Mouse (Mus musculus) midbrain, embryonic 16.5 days (tissue): ENCODE measurements around the gene Ebf3. TPM values are rescaled to one million over a fixed set of nuclear protein-coding genes. Genes with fewer than 3 reads are reported as not detected.

Source experiments
- ATAC-seq: fragments of 200-750 bp; cut with Nextera tagmentation; 2 replicates; pipeline ENCODE4 v1.8.0; 2017; ENCODE audit warnings: moderate TSS enrichment
- H3K27ac ChIP-seq: fragments of 300-500 bp; sonication (generic); 2 replicates; pipeline ENCODE4 v1.5.1; 2014; ENCODE audit warnings: mild to moderate bottlenecking, low read length, mixed read lengths
- H3K27me3 ChIP-seq: fragments of 300-500 bp; sonication (generic); 2 replicates; pipeline ENCODE4 v1.6.1; 2014; ENCODE audit warnings: low read depth, low read length, mixed read lengths; ENCODE audit not compliant: control insufficient read depth, insufficient read depth
- H3K36me3 ChIP-seq: fragments of 300-500 bp; sonication (generic); 2 replicates; pipeline ENCODE4 v1.6.1; 2014; ENCODE audit warnings: mild to moderate bottlenecking, low read length, moderate library complexity, mixed read lengths; ENCODE audit not compliant: control insufficient read depth, insufficient read depth
- H3K4me1 ChIP-seq: fragments of 300-500 bp; sonication (generic); 2 replicates; pipeline ENCODE4 v1.6.1; 2014; ENCODE audit warnings: mild to moderate bottlenecking, low read length, mixed read lengths; ENCODE audit not compliant: control insufficient read depth, insufficient read depth
- H3K4me2 ChIP-seq: fragments of 300-500 bp; sonication (generic); 2 replicates; pipeline ENCODE4 v1.6.1; 2014; ENCODE audit warnings: mild to moderate bottlenecking, low read length, mixed read lengths
- H3K4me3 ChIP-seq: fragments of 300-500 bp; sonication (generic); 2 replicates; pipeline ENCODE4 v1.5.1; 2014; ENCODE audit warnings: low read depth, mild to moderate bottlenecking, low read length, moderate library complexity, mixed read lengths
- H3K9ac ChIP-seq: fragments of 300-500 bp; sonication (generic); 2 replicates; pipeline ENCODE4 v1.6.1; 2014; ENCODE audit warnings: low read depth, low read length, mixed read lengths
- H3K9me3 ChIP-seq: fragments of 300-500 bp; sonication (generic); replicated peaks from 2 replicates; pipeline ENCODE4 v1.6.1; 2014; ENCODE audit warnings: mild to moderate bottlenecking, low read length, mixed read lengths; ENCODE audit not compliant: control insufficient read depth, poor library complexity, severe bottlenecking
- WGBS: fragments of 180-500 bp; shearing (Covaris S2); extraction: QIAGEN DNeasy Blood & Tissue Kit; methylation state at CpG from one replicate; pipeline ENCODE4 v1.1.7; 2014; 5-methylcytosine and 5-hydroxymethylcytosine counted together
- polyA plus RNA-seq: library from polyadenylated mRNA; unstranded; fragments of >200 nt; fragmentation: Nextera tagmentation; extraction: Ambion mirVana; gene quantifications from 2 replicates; pipeline ENCODE4 v1.2.1, GENCODE M21; 2015

The Ebf3 gene
- polyA plus RNA-seq, 1 experiment from 2014 or later: 8.8 TPM

DNA sequence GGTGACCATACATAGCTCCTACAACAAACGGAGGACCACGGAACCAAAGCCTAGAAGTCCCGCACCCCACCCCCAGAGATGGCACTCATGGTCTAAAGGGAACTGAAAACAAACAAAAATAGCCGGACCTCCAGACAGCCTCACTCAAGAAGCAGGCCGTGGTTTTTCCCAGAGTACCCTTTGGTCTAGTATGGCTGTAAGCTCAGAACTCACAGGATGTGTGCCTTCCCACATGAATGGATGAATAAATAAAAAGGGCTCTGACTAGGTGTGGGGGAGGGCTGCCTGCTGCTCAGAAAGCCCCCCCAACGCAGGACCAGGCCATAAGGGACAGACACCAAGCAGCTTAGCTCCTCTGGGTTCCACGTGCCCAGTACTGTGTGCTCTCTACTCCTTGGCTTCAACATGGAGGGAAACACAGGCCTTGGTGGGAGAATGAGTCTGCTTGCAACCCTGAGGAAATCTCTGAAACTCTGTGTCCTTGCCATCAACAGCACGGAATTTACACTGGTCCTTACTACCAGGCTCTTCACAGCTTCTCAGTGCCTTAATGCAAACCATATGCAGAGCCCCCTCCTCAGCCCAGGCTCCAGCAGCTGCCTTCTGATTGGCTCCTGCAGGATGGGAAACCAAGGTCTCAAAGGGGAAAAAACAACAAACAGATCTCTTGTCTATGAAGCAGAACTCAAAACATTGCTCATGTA, 45.6 kb downstream of the Ebf3 start:
- no peaks in the 10 kb centered on the region for H3K36me3 ChIP-seq
- no peak for ATAC-seq
- no peak overlapping the region for H3K4me3 ChIP-seq
- 76% methylated on average over 8 of the region's 8 CpGs for WGBS
- H3K4me2 ChIP-seq: no peak overlapping the region
- no peaks in the 10 kb centered on the region for H3K9me3 ChIP-seq
- H3K4me1 ChIP-seq: peaks cover 38% of the 10 kb centered on the region
- H3K27me3 ChIP-seq: no peaks in the 10 kb centered on the region
- no peak overlapping the region for H3K27ac ChIP-seq
- H3K9ac ChIP-seq: no peak overlapping the region

DNA sequence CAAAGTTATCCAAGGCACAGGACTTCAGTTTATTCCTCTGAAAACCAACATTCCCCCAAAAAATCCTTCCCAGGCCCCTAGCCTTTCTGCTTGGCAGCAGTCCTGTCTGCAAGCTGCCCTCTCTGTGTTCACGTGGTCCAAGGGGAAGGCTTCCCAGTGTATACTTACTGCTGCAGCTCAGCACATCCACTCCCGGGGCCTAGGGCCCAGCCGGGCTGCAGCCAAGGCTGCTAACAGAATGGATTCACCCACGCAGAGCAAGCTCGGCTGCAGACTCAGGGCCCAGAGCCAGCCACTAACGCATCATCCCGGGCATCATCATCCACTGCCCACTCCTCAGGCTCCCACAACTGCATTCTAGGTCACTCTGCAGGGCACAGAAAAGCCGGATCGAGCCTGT, 46.8 kb downstream of the Ebf3 start:
- Histone ChIP-seq H3K27me3 (no peaks in the 10 kb centered on the region), H3K4me3 (no peak overlapping the region), H3K9me3 (no peaks in the 10 kb centered on the region), H3K4me2 (no peak overlapping the region), H3K36me3 (no peaks in the 10 kb centered on the region), H3K9ac (no peak overlapping the region), H3K27ac (0 out of 2 replicates have a peak overlapping the region, but pooled peaks have one; percentile 7), H3K4me1 (peaks cover 42% of the 10 kb centered on the region)
- 55% methylated on average over 9 of the region's 9 CpGs for WGBS
- peak; percentile 36; the same call in 1 of the 2 replicates for ATAC-seq

DNA sequence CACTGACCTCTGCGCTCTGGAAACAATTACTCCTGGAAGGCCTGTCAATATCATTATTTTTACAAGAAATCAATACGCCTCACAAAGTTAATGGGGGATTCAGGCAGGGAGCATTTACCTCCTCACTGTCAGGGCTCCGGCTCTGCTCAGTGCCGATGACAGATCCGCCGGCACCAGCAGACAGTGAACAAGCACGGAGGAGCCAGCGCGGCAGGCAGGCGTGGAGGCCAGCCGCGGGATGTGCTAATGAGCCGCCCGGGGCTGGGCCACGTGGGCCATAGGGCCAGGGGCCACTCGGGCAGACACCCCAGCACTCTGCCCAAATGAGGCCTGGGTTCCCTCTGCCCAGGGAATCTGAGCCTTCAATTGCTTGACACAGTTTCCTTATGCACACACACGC, 47.7 kb downstream of the Ebf3 start:
- H3K9me3 ChIP-seq: no peaks in the 10 kb centered on the region
- no peaks in the 10 kb centered on the region for H3K27me3 ChIP-seq
- H3K9ac ChIP-seq: peak overlapping the region; percentile 43
- H3K4me1 ChIP-seq: peaks cover 43% of the 10 kb centered on the region
- H3K36me3 ChIP-seq: no peaks in the 10 kb centered on the region
- H3K4me2 ChIP-seq: peak overlapping the region; percentile 46
- 0 out of 2 replicates have a peak overlapping the region, but pooled peaks have one; percentile 7 for H3K4me3 ChIP-seq
- ATAC-seq: peak; percentile 22; the same call in 1 of the 2 replicates
- H3K27ac ChIP-seq: peak overlapping the region; percentile 48; the same call in 1 of the 2 replicates
- 9% methylated on average over 17 of the region's 17 CpGs for WGBS

DNA sequence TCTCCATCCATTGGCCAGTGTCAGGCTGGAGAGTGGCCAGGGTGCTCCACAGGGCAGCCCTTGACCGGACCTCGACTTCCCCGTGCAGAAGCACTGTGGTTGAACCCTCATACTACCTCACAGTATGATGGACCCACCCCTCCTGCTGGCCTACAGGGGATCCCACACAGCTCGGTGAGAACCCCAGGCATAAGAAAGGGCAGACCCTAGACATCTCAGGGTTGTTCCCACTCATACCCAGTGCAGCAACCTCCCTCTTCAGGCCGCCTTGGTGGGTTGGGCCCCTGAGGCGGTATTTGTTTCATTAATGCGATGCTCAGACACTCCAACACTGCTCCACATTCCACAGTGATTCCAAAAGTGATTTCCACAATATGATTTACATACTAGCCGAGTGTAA, 51.9 kb downstream of the Ebf3 start:
- 81% methylated on average over 8 of the region's 8 CpGs for WGBS
- ATAC-seq: no peak
- Histone ChIP-seq H3K4me2 (no peak overlapping the region), H3K36me3 (no peaks in the 10 kb centered on the region), H3K9ac (no peak overlapping the region), H3K9me3 (no peaks in the 10 kb centered on the region), H3K4me3 (no peak overlapping the region), H3K4me1 (peaks cover 21% of the 10 kb centered on the region), H3K27me3 (no peaks in the 10 kb centered on the region), H3K27ac (no peak overlapping the region)

- Histone ChIP-seq H3K27ac (no peak overlapping the region), H3K4me2 (no peak overlapping the region), H3K36me3 (no peaks in the 10 kb centered on the region), H3K4me1 (peaks cover 58% of the 10 kb centered on the region), H3K4me3 (no peak overlapping the region), H3K9ac (no peak overlapping the region), H3K9me3 (no peaks in the 10 kb centered on the region), H3K27me3 (no peaks in the 10 kb centered on the region)
- ATAC-seq: no peak
- WGBS: 23% methylated on average over 11 of the region's 11 CpGs
Measured at GRCm38 (mm10) chr7:137246213-137246872, 67.9 kb downstream of the Ebf3 start.

GRCm38 (mm10) chr7:137244839-137245238, 69.4 kb downstream of the Ebf3 start:
- H3K36me3 ChIP-seq: no peaks in the 10 kb centered on the region
- 32% methylated on average over 7 of the region's 7 CpGs for whole genome bisulfite sequencing
- no peak overlapping the region for H3K9ac ChIP-seq
- peak overlapping the region; percentile 62 for H3K27ac ChIP-seq
- no peak overlapping the region for H3K4me2 ChIP-seq
- H3K27me3 ChIP-seq: no peaks in the 10 kb centered on the region
- peaks cover 53% of the 10 kb centered on the region for H3K4me1 ChIP-seq
- H3K4me3 ChIP-seq: no peak overlapping the region
- ATAC-seq: peak; percentile 54
- H3K9me3 ChIP-seq: no peaks in the 10 kb centered on the region

- Histone ChIP-seq H3K36me3 (no peaks in the 10 kb centered on the region), H3K9me3 (no peaks in the 10 kb centered on the region), H3K4me1 (peaks cover 60% of the 10 kb centered on the region), H3K4me2 (no peak overlapping the region), H3K27ac (no peak overlapping the region), H3K27me3 (no peaks in the 10 kb centered on the region), H3K4me3 (no peak overlapping the region), H3K9ac (no peak overlapping the region)
- WGBS: 86% methylated on average over 8 of the region's 8 CpGs
- ATAC-seq: no peak
Measured at GRCm38 (mm10) chr7:137240481-137240880, 73.8 kb downstream of the Ebf3 start.

DNA sequence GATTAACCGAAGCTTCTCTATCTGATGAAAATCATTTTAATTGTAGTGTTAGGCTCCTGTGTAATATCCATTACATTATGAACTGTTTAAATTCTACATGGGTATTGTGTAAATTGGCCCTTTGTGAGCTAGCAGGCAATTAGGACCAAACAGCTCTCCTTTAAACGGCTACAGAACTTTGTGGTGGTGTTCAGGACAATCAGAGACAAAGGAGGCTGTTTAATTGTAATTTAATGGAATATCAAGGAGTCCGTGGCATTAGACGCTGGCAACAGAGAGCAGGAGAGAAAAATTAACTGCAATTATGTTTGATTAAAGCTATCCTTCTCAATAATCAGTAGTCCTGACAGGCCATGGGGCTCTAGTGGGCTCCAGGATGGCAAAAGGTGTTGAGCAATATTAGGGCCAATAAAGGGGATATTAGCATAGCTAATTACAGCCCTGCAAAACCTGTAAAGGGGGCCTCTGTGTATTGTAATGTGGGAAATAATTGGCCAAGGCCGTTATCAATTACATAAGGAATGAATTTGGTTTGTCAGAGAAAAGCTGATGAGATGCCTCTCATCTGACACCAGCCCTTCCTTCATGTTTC, 74.6 kb downstream of the Ebf3 start:
- Histone ChIP-seq H3K9me3 (no peaks in the 10 kb centered on the region), H3K36me3 (no peaks in the 10 kb centered on the region), H3K4me2 (no peak overlapping the region), H3K27me3 (no peaks in the 10 kb centered on the region), H3K9ac (no peak overlapping the region), H3K27ac (no peak overlapping the region), H3K4me3 (no peak overlapping the region), H3K4me1 (peaks cover 52% of the 10 kb centered on the region)
- no peak for ATAC-seq
- WGBS: 61% methylated on average over 5 of the region's 5 CpGs

GRCm38 (mm10) chr7:137237419-137237818, 76.8 kb downstream of the Ebf3 start:
- Histone ChIP-seq H3K4me3 (no peak overlapping the region), H3K4me2 (no peak overlapping the region), H3K36me3 (no peaks in the 10 kb centered on the region), H3K9ac (no peak overlapping the region), H3K27me3 (no peaks in the 10 kb centered on the region), H3K9me3 (no peaks in the 10 kb centered on the region), H3K27ac (no peak overlapping the region; the same call in 1 of the 2 replicates), H3K4me1 (peaks cover 33% of the 10 kb centered on the region)
- no peak for ATAC-seq
- 51% methylated on average over 12 of the region's 12 CpGs for WGBS
